Mouse (Mus musculus) spleen, adult 2 months (tissue): ENCODE data around the gene Npff.

Experiments
- CTCF ChIP-seq: fragments of 200-500 bp; IDR thresholded peaks from 2 replicates; pipeline ENCODE4 v1.5.1; 2011; ENCODE audit warnings: mild to moderate bottlenecking, inconsistent platforms; ENCODE audit not compliant: insufficient read depth, insufficient read length, insufficient replicate concordance; ENCODE audit errors: extremely low read depth
- POLR2A ChIP-seq: fragments of 200-500 bp; IDR thresholded peaks from 2 replicates; pipeline ENCODE4 v1.6.1; 2011; ENCODE audit warnings: low read depth, low read length, inconsistent platforms

- TF ChIP-seq CTCF: no peak
- TF ChIP-seq POLR2A: no peak
Observed at GRCm38 (mm10) chr15:102510110-102510509, 14.6 kb downstream of the Npff start.
